Mouse (Mus musculus) liver, embryonic 14.5 days (tissue): ENCODE data around the gene Ficd. TPM values are rescaled to one million over a fixed set of nuclear protein-coding genes. Genes with fewer than 3 reads are reported as not detected.
A peak's percentile ranks its signal among the peaks of the same experiment; 100 is the strongest.

Source experiments
- ATAC-seq: fragments of 200-750 bp; cut with Nextera tagmentation; 2 replicates; pipeline ENCODE4 v1.8.0; 2017; ENCODE audit warnings: moderate number of reproducible peaks, mild to moderate bottlenecking, moderate library complexity; ENCODE audit not compliant: insufficient read depth
- DNase-seq, 3 experiments: peaks; one replicate each; pipeline ENCODE4 v3.0.0-alpha.2; 2012 to 2013; ENCODE audit warnings: low read depth in 3 of 3, low spot score in 3 of 3
- H3K27ac ChIP-seq: fragments of 300-500 bp; sonication (generic); 2 replicates; pipeline ENCODE4 v1.5.1; 2014; ENCODE audit warnings: moderate library complexity, mild to moderate bottlenecking, control low read depth, inconsistent platforms
- H3K27me3 ChIP-seq: fragments of 300-500 bp; sonication (generic); 2 replicates; pipeline ENCODE4 v1.6.1; 2014; ENCODE audit warnings: mild to moderate bottlenecking, low read length, moderate library complexity; ENCODE audit not compliant: control insufficient read depth, insufficient read depth
- H3K36me3 ChIP-seq: fragments of 300-500 bp; sonication (generic); replicated peaks from 2 replicates; pipeline ENCODE4 v1.6.1; 2014; ENCODE audit warnings: low read depth; ENCODE audit not compliant: control insufficient read depth, insufficient read depth
- H3K4me1 ChIP-seq, 2 experiments: fragments of 200-500 bp in 1 of 2; fragments of 300-500 bp in 1 of 2; sonication (generic) in 1 of 2; replicated peaks; 2 replicates each; pipeline ENCODE4 v1.6.1; 2012 to 2014; ENCODE audit warnings: antibody characterized with exemption in 1 of 2, inconsistent platforms in 1 of 2, low read length in 1 of 2; ENCODE audit not compliant: control insufficient read depth in 2 of 2, insufficient read depth in 2 of 2
- H3K4me2 ChIP-seq: fragments of 300-500 bp; sonication (generic); 2 replicates; pipeline ENCODE4 v1.6.1; 2014; ENCODE audit warnings: low read depth, mild to moderate bottlenecking, control low read depth, moderate library complexity
- H3K4me3 ChIP-seq, 2 experiments: fragments of 200-500 bp in 1 of 2; fragments of 300-500 bp in 1 of 2; sonication (generic) in 1 of 2; 2 replicates each; pipeline ENCODE4 v1.5.1; 2012 to 2014; ENCODE audit warnings: low read depth in 2 of 2, low read length in 2 of 2, mild to moderate bottlenecking in 2 of 2, control low read depth in 1 of 2, inconsistent platforms in 1 of 2, moderate library complexity in 1 of 2; ENCODE audit not compliant: insufficient read depth in 1 of 2
- H3K9ac ChIP-seq: fragments of 300-500 bp; sonication (generic); replicated peaks from 2 replicates; pipeline ENCODE4 v1.6.1; 2014; ENCODE audit warnings: mild to moderate bottlenecking, control low read depth, moderate library complexity
- H3K9me3 ChIP-seq: fragments of 300-500 bp; sonication (generic); 2 replicates; pipeline ENCODE4 v1.6.1; 2016; ENCODE audit warnings: low read length, mixed read lengths; ENCODE audit not compliant: control insufficient read depth
- CTCF ChIP-seq: IDR thresholded peaks from 2 replicates; pipeline ENCODE4 v1.5.1; 2016; ENCODE audit warnings: antibody characterized with exemption, low read depth, control low read depth
- EP300 ChIP-seq: IDR thresholded peaks from 2 replicates; pipeline ENCODE4 v1.6.1; 2016; ENCODE audit warnings: antibody characterized with exemption, low read depth
- WGBS: fragments of 180-500 bp; shearing (Covaris S2); extraction: QIAGEN DNeasy Blood & Tissue Kit; methylation state at CpG from one replicate; pipeline ENCODE4 v1.1.7; 2014; ENCODE audit not compliant: insufficient replicate concordance; 5-methylcytosine and 5-hydroxymethylcytosine counted together
- polyA plus RNA-seq, 2 experiments: library from polyadenylated mRNA; depleted of rRNA in 1 of 2; stranded (reverse) in 1 of 2; unstranded in 1 of 2; fragments of >200 nt; fragmentation: Nextera tagmentation in 1 of 2; extraction: Ambion mirVana in 1 of 2; gene quantifications; 2 replicates each; pipeline versions ENCODE4 v1.2.1 to v1.2.3; 2012 to 2014

The Ficd gene
- polyA plus RNA-seq, 2 experiments, result 1.1 to 1.3 TPM

GRCm38 (mm10) chr5:113768806-113769205 lies 33.2 kb downstream of the Ficd start:
- Histone ChIP-seq H3K4me1 (peaks cover 4 to 10% of the 10 kb centered on the region in 2 experiments), H3K27ac (no peak overlapping the region), H3K36me3 (peaks cover 11% of the 10 kb centered on the region), H3K4me2 (no peak overlapping the region), H3K27me3 (no peaks in the 10 kb centered on the region), H3K9me3 (no peaks in the 10 kb centered on the region), H3K4me3 (no peak overlapping the region), H3K9ac (no peak overlapping the region)
- no peak for DNase-seq
- WGBS, result 86% methylated on average over 8 of the region's 8 CpGs
- no peak for ATAC-seq
- TF ChIP-seq EP300 (no peak), CTCF (no peak)

GRCm38 (mm10) chr5:113771213-113772162 lies 35.9 kb downstream of the Ficd start:
- H3K27ac ChIP-seq, result peak overlapping the region; percentile 72
- H3K9ac ChIP-seq, result peak overlapping the region; percentile 67
- WGBS, result under 1% methylated on average over 91 of the region's 97 CpGs
- peaks cover 6 to 13% of the 10 kb centered on the region in 2 experiments for H3K4me1 ChIP-seq
- H3K4me3 ChIP-seq, result peak overlapping the region; percentile 76 to 87
- peak overlapping the region; percentile 96 for H3K4me2 ChIP-seq
- ATAC-seq, result peak; percentile 77
- peaks cover 14% of the 10 kb centered on the region for H3K36me3 ChIP-seq
- DNase-seq, result peak; percentile 84 to 88 (median 86)
- H3K9me3 ChIP-seq, result no peaks in the 10 kb centered on the region
- TF ChIP-seq EP300 (peak; percentile 68), CTCF (no peak)
- no peaks in the 10 kb centered on the region for H3K27me3 ChIP-seq

DNA sequence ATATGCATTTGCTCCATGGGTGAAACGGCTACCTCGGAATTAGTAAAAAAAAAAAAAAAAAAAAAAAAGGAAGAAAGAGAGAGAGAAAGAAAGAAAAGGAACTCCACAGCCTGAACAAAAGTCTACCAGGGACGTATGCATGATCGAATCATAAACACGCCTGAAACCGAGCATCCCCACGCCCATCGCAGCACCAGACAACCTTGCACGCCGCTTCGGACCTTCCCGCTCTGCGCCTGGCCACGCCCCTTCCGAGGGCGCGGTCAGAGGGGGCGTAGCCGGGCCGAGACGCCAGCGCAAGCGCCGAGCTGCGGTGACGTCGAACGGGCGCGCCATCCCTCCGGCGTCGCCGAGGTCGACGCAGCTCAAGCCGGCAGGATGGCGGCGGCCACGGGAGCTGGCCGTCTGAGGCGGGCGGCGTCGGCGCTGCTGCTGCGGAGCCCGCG lies 36.9 kb downstream of the Ficd start, which contains the start of the genes Sart3 and Iscu:
Sart3 (minus strand) TSS at position 61 of the 446 bp plus-strand sequence.
Iscu (plus strand) TSS at position 299 of the 446 bp plus-strand sequence.
- DNase-seq (peak; percentile 90 to 92 (median 91)), ATAC-seq (peak; percentile 83)
- Histone ChIP-seq H3K4me1 (peaks cover 6 to 13% of the 10 kb centered on the region in 2 experiments), H3K27me3 (no peaks in the 10 kb centered on the region), H3K4me2 (peak within 1 kb of the TSS; percentile 96), H3K27ac (peak within 1 kb of the TSS; percentile 72), H3K36me3 (peaks cover 19% of the 10 kb centered on the region), H3K9ac (peak within 1 kb of the TSS; percentile 80), H3K9me3 (no peaks in the 10 kb centered on the region), H3K4me3 (peak within 1 kb of the TSS; percentile 76 to 94)
- WGBS, result under 1% methylated on average over 47 of the region's 49 CpGs
- TF ChIP-seq EP300 (no peak), CTCF (no peak)

DNA sequence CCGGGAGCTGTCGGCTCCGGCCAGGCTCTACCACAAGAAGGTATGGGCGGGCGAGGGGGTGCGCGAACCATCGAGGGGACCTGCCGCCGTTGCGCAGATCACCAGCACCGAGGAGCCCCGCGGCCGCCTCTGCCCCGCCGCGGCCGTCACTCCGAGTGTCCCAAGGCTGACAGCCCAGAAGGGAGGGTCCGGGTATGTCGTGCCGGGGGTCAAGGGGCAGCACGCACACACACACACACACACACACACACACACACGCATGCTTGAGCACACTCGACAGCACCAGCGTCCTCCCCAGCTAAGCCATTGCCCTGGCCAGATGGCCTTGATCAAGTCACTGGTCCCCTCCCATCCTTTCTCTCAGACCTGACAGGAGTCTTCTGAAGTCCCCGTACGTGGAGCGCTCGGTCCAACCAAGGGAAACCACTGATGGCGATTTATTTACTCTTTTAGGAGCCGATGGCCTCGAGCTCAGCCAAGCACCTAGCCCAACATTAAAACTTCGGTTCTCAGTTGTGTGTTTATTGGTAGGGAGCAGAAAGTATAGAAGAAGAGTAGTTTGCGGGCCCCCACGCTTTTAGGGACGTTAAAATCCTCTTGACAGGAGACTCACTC lies 37.4 kb downstream of the Ficd start:
- Histone ChIP-seq H3K27me3 (no peaks in the 10 kb centered on the region), H3K9ac (peak overlapping the region; percentile 80), H3K9me3 (no peaks in the 10 kb centered on the region), H3K27ac (peak overlapping the region; percentile 54), H3K4me1 (peaks cover 6 to 13% of the 10 kb centered on the region in 2 experiments), H3K4me2 (peak overlapping the region; percentile 96), H3K4me3 (peak overlapping the region; percentile 76 to 94), H3K36me3 (peaks cover 19% of the 10 kb centered on the region)
- DNase-seq (no peak), ATAC-seq (peak; percentile 21; the same call in 1 of the 2 replicates)
- under 1% methylated on average over 33 of the region's 38 CpGs for WGBS
- TF ChIP-seq EP300, result no peak
- no peak for TF ChIP-seq CTCF
